Mouse (Mus musculus): ENCODE measurements at regions not wholly inside any gene's neighbourhood (a gene's known extent, or its start where the extent isn't known, plus 50 kb on each side); places are given as distances from the start of the nearest gene placed in this dataset.

DNA sequence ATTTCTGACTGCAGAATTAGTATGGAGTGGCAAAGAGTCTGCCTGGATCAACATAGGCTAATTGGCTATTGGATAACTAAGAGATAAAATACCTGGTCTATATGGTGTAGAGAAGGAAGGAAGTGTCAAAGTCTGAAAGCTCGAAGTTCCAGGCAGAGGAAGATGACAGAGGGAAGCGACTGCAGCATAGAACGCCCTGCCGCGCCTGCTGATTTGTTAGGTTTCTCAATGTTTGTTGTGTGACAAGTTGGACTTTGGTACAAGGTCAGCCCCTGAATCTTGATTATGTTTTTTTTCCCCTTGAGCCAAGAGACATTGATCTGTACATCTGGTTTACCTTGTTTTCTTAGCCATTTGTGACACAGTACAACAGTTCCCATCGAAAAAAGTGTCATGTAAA, 517.6 kb downstream of the Tshz3 start:
- no peak for TF ChIP-seq POLR2A (IDR thresholded peaks at IDR 0.05; ENCODE audit: low read depth, low read length)
- no peak for TF ChIP-seq CTCF (conservative IDR thresholded peaks at IDR 0.05; ENCODE audit: insufficient read depth, insufficient read length, low read depth, low read length)

Data from kidney, adult 2 months (tissue).